Mouse (Mus musculus): ENCODE results near the gene Hopx. TPM values are rescaled to one million over a fixed set of nuclear protein-coding genes. Genes with fewer than 3 reads are reported as not detected.

Hopx gene
- polyA plus RNA-seq (2021; fragmentation: Nextera tagmentation) = 47.3 and 64.2 TPM in 2 replicates
- long read RNA-seq, experiment 1, transcript Hopx-202 (3 exons, 1,113 nt) = major isoform, 9 of 11 reads
- long read RNA-seq, experiment 1, partial matches to known transcripts = 0 of 11 reads
- long read RNA-seq, experiment 1, other reads (novel, unspliced or antisense) = 0 of 11 reads
- long read RNA-seq, experiment 2 = 0 reads

GRCm38 (mm10) chr5:77114817-77115731, at the start of gene Hopx:
Gene Hopx, minus strand, starts transcription at chr5:77115121.

Other genes with a start within 250 kb of the Hopx start
- 5.5 and 7.8 TPM in 2 replicates for gene Aasdh, start 209.6 kb downstream of the Hopx start, polyA plus RNA-seq (2021; fragmentation: Nextera tagmentation)
- gene Paics, start 163.8 kb downstream of the Hopx start, polyA plus RNA-seq (2021; fragmentation: Nextera tagmentation) = 152 and 155 TPM in 2 replicates
- 6.6 and 6.9 TPM in 2 replicates for gene Ppat, start 163.5 kb downstream of the Hopx start, polyA plus RNA-seq (2021; fragmentation: Nextera tagmentation)
- 19.0 and 23.9 TPM in 2 replicates for gene Srp72, start 140.4 kb downstream of the Hopx start, polyA plus RNA-seq (2021; fragmentation: Nextera tagmentation)
- gene Arl9, start 111.1 kb downstream of the Hopx start, polyA plus RNA-seq (2021; fragmentation: Nextera tagmentation) = not detected in 2 replicates
- 1.6 and 1.8 TPM in 2 replicates for gene Thegl, start 99.1 kb downstream of the Hopx start, polyA plus RNA-seq (2021; fragmentation: Nextera tagmentation)
- not detected in 2 replicates for gene Spink2, start 96.3 kb upstream of the Hopx start, polyA plus RNA-seq (2021; fragmentation: Nextera tagmentation)
- gene Rest, start 150.4 kb upstream of the Hopx start, polyA plus RNA-seq (2021; fragmentation: Nextera tagmentation) = 1.8 and 2.2 TPM in 2 replicates
- gene Noa1, start 195.0 kb upstream of the Hopx start, polyA plus RNA-seq (2021; fragmentation: Nextera tagmentation) = 17.8 and 21.3 TPM in 2 replicates
- 27.5 and 29.1 TPM in 2 replicates for gene Polr2b, start 195.0 kb upstream of the Hopx start, polyA plus RNA-seq (2021; fragmentation: Nextera tagmentation)